Mouse (Mus musculus): ENCODE measurements at regions not wholly inside any gene's neighbourhood (a gene's known extent, or its start where the extent isn't known, plus 50 kb on each side); places are given as distances from the start of the nearest gene placed in this dataset.

DNA sequence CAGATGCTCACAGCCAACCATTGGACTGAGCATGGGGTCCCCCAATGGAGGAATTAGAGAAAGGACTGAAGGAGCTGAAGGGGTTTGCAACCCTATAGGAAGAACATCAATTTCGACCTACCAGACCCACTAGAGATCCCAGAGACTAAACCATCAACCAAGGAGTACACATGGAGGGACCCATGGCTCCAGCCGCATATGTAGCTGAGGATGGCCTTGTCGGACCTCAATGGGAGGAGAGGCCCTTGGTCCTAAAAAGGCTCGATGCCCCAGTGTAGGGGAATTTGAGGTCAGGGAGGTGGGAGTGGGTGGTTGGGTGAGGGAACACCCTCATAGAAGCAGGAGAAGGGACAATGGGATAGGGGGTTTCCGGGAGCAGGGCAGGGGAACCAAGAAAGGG, 180.6 kb downstream of the Qdpr start:
- TF ChIP-seq CTCF (IDR thresholded peaks at IDR 0.05; ENCODE audit: low read depth, low read length) (no peak), POLR2A (IDR thresholded peaks at IDR 0.05; ENCODE audit: extremely low read depth, insufficient read depth, low read length) (no peak)

Data from liver, adult 2 months (tissue).